Mouse (Mus musculus) ES-Bruce4 (cell line): ENCODE measurements around the gene Nmur1. TPM values are rescaled to one million over a fixed set of nuclear protein-coding genes. Genes with fewer than 3 reads are reported as not detected.
A peak's percentile ranks its signal among the peaks of the same experiment; 100 is the strongest.

Experiments used
- H3K27ac ChIP-seq: 2 replicates; pipeline ENCODE4 v1.5.1; 2012; ENCODE audit warnings: low read length, inconsistent platforms; ENCODE audit not compliant: insufficient read depth
- H3K27me3 ChIP-seq: 2 replicates; pipeline ENCODE4 v1.6.1; 2012; ENCODE audit warnings: mild to moderate bottlenecking, low read length, inconsistent platforms; ENCODE audit not compliant: control insufficient read depth, poor library complexity, insufficient read depth, severe bottlenecking
- H3K36me3 ChIP-seq: 2 replicates; pipeline ENCODE4 v1.6.1; 2012; ENCODE audit warnings: inconsistent platforms, mild to moderate bottlenecking, low read length, moderate library complexity; ENCODE audit not compliant: control insufficient read depth, poor library complexity, insufficient read depth, severe bottlenecking
- H3K4me1 ChIP-seq: one replicate; pipeline ENCODE4 v1.8.1; 2011; ENCODE audit warnings: low read length; ENCODE audit not compliant: control insufficient read depth, insufficient read depth
- H3K4me3 ChIP-seq: 2 replicates; pipeline ENCODE4 v1.5.1; 2011; ENCODE audit warnings: low read depth, mild to moderate bottlenecking, low read length
- H3K9ac ChIP-seq: 2 replicates; pipeline ENCODE4 v1.6.1; 2012; ENCODE audit warnings: low read depth, mild to moderate bottlenecking, inconsistent platforms; ENCODE audit not compliant: poor library complexity, severe bottlenecking
- H3K9me3 ChIP-seq: replicated peaks from 2 replicates; pipeline ENCODE4 v1.6.1; 2012; ENCODE audit warnings: mild to moderate bottlenecking, low read length, inconsistent platforms; ENCODE audit not compliant: control insufficient read depth, poor library complexity, insufficient read depth, severe bottlenecking
- CTCF ChIP-seq: IDR thresholded peaks from one replicate; pipeline ENCODE4 v1.8.1; 2011; ENCODE audit warnings: low read depth, low read length
- EP300 ChIP-seq: IDR thresholded peaks from 2 replicates; pipeline ENCODE4 v1.6.1; 2011; ENCODE audit warnings: low read depth, low read length; ENCODE audit not compliant: insufficient read depth
- POLR2A ChIP-seq: IDR thresholded peaks from one replicate; pipeline ENCODE4 v1.8.1; 2011; ENCODE audit warnings: low read length; ENCODE audit not compliant: insufficient read depth
- polyA plus RNA-seq: library from polyadenylated mRNA; stranded (reverse); fragments of >200 nt; gene quantifications from 2 replicates; pipeline ENCODE4 v1.2.4, GENCODE M21; 2011; ENCODE audit warnings: low read depth; ENCODE audit not compliant: missing spikeins, insufficient read depth, insufficient read length

Nmur1 gene
- polyA plus RNA-seq, 1 experiment, result not detected

- Histone ChIP-seq H3K36me3 (no peaks in the 10 kb centered on the region), H3K4me3 (no peak overlapping the region), H3K9me3 (no peaks in the 10 kb centered on the region), H3K27me3 (no peaks in the 10 kb centered on the region), H3K4me1 (no peaks in the 10 kb centered on the region), H3K27ac (no peak overlapping the region), H3K9ac (no peak overlapping the region)
- no peak for TF ChIP-seq POLR2A
- peak; percentile 44 for TF ChIP-seq CTCF
- TF ChIP-seq EP300, result no peak
Measured at GRCm38 (mm10) chr1:86415612-86416184, 10.3 kb downstream of the Nmur1 start.

GRCm38 (mm10) chr1:86415144-86415543 lies 10.9 kb downstream of the Nmur1 start:
- no peak overlapping the region for H3K27ac ChIP-seq
- H3K9me3 ChIP-seq, result no peaks in the 10 kb centered on the region
- TF ChIP-seq CTCF, result no peak
- TF ChIP-seq POLR2A, result no peak
- no peak for TF ChIP-seq EP300
- H3K4me1 ChIP-seq, result no peaks in the 10 kb centered on the region
- no peaks in the 10 kb centered on the region for H3K27me3 ChIP-seq
- H3K4me3 ChIP-seq, result no peak overlapping the region
- H3K9ac ChIP-seq, result no peak overlapping the region
- no peaks in the 10 kb centered on the region for H3K36me3 ChIP-seq

GRCm38 (mm10) chr1:86414715-86415114 lies 11.3 kb downstream of the Nmur1 start:
- no peak overlapping the region for H3K27ac ChIP-seq
- H3K4me3 ChIP-seq, result no peak overlapping the region
- TF ChIP-seq EP300, result no peak
- no peak for TF ChIP-seq CTCF
- TF ChIP-seq POLR2A, result no peak
- no peaks in the 10 kb centered on the region for H3K27me3 ChIP-seq
- H3K36me3 ChIP-seq, result no peaks in the 10 kb centered on the region
- no peaks in the 10 kb centered on the region for H3K4me1 ChIP-seq
- no peaks in the 10 kb centered on the region for H3K9me3 ChIP-seq
- no peak overlapping the region for H3K9ac ChIP-seq

- Histone ChIP-seq H3K27me3 (no peaks in the 10 kb centered on the region), H3K4me1 (no peaks in the 10 kb centered on the region), H3K9ac (no peak overlapping the region), H3K4me3 (no peak overlapping the region), H3K27ac (no peak overlapping the region), H3K36me3 (no peaks in the 10 kb centered on the region), H3K9me3 (no peaks in the 10 kb centered on the region)
- no peak for TF ChIP-seq CTCF
- no peak for TF ChIP-seq EP300
Measured at GRCm38 (mm10) chr1:86409476-86409875, 16.6 kb downstream of the Nmur1 start.

GRCm38 (mm10) chr1:86408515-86408914 lies 17.5 kb downstream of the Nmur1 start:
- Histone ChIP-seq H3K9ac (no peak overlapping the region), H3K9me3 (no peaks in the 10 kb centered on the region), H3K4me1 (no peaks in the 10 kb centered on the region), H3K36me3 (no peaks in the 10 kb centered on the region), H3K27me3 (no peaks in the 10 kb centered on the region), H3K27ac (no peak overlapping the region), H3K4me3 (no peak overlapping the region)
- TF ChIP-seq EP300, result no peak
- no peak for TF ChIP-seq CTCF
- no peak for TF ChIP-seq POLR2A

GRCm38 (mm10) chr1:86406914-86407313 lies 19.1 kb downstream of the Nmur1 start:
- H3K27ac ChIP-seq, result no peak overlapping the region
- H3K9ac ChIP-seq, result no peak overlapping the region

More at GRCm38 (mm10) chr1:86406914-86407313, 19.1 kb downstream of the Nmur1 start:
- TF ChIP-seq EP300 (no peak), POLR2A (no peak), CTCF (no peak)
- no peaks in the 10 kb centered on the region for H3K4me1 ChIP-seq
- no peaks in the 10 kb centered on the region for H3K36me3 ChIP-seq
- H3K4me3 ChIP-seq, result no peak overlapping the region
- H3K9me3 ChIP-seq, result no peaks in the 10 kb centered on the region
- no peaks in the 10 kb centered on the region for H3K27me3 ChIP-seq
